Mouse (Mus musculus): ENCODE measurements around the gene Ppp1ca. TPM values are rescaled to one million over a fixed set of nuclear protein-coding genes. Genes with fewer than 3 reads are reported as not detected.

The Ppp1ca gene
- total and polyA plus RNA-seq, 3 experiments: 272 to 406 (median 313) TPM

GRCm38 (mm10) chr19:4197180-4197579, 5.3 kb downstream of the Ppp1ca start:
- TF ChIP-seq POLR2A (IDR thresholded peaks at IDR 0.05; ENCODE audit: insufficient read depth, low read depth, low read length): no peak
- TF ChIP-seq CTCF (IDR thresholded peaks at IDR 0.05): no peak
- no peak for TF ChIP-seq EP300 (IDR thresholded peaks at IDR 0.05; ENCODE audit: insufficient read depth, low read depth, low read length)
- intact Hi-C loops (cut with DNase I): no loop called here
- H3K4me3 ChIP-seq: no peak overlapping the region
- H3K27ac ChIP-seq: no peak overlapping the region
- H3K4me1 ChIP-seq (ENCODE audit: control insufficient read depth, insufficient read depth, low read length): peaks cover 14% of the 10 kb centered on the region
- no peak for DNase-seq
- peaks cover 12% of the 10 kb centered on the region for H3K36me3 ChIP-seq (ENCODE audit: control insufficient read depth, insufficient read depth, low read length)
- no peak overlapping the region for H3K9ac ChIP-seq (ENCODE audit: low read depth, low read length)
- no peaks in the 10 kb centered on the region for H3K27me3 ChIP-seq (ENCODE audit: control insufficient read depth, insufficient read depth, low read length)
- peaks cover 4% of the 10 kb centered on the region; the same call in 1 of the 2 replicates for H3K79me2 ChIP-seq (replicated peaks; ENCODE audit: control insufficient read depth, insufficient read depth, low read length)
- WGBS: 70% methylated on average over 3 of the region's 3 CpGs

GRCm38 (mm10) chr19:4201291-4201909, 9.5 kb downstream of the Ppp1ca start, which contains the start of gene Rad9a:
Rad9a (minus strand) TSS chr19:4201662.
- H3K4me3 ChIP-seq: peak within 1 kb of the TSS; percentile 76
- DNase-seq: peak; percentile 94 to 97
- no peak for TF ChIP-seq EP300 (IDR thresholded peaks at IDR 0.05; ENCODE audit: insufficient read depth, low read depth, low read length)
- peak; percentile 97 for TF ChIP-seq POLR2A (IDR thresholded peaks at IDR 0.05; ENCODE audit: insufficient read depth, low read depth, low read length)
- no peaks in the 10 kb centered on the region for H3K36me3 ChIP-seq (ENCODE audit: control insufficient read depth, insufficient read depth, low read length)
- H3K4me1 ChIP-seq (ENCODE audit: control insufficient read depth, insufficient read depth, low read length): peaks cover 13% of the 10 kb centered on the region
- no peaks in the 10 kb centered on the region for H3K27me3 ChIP-seq (ENCODE audit: control insufficient read depth, insufficient read depth, low read length)
- intact Hi-C loops (cut with DNase I): loop anchor here (1.0 to 5.0 kb wide), 3 partner anchors 9 to 104 kb away; partner anchors contain the start of genes Aip, Cdk2ap2, Pitpnm1 and Ppp1ca
- H3K27ac ChIP-seq: peak within 1 kb of the TSS; percentile 84
- H3K79me2 ChIP-seq (replicated peaks; ENCODE audit: control insufficient read depth, insufficient read depth, low read length): no peaks in the 10 kb centered on the region
- peak within 1 kb of the TSS; percentile 74 for H3K9ac ChIP-seq (ENCODE audit: low read depth, low read length)
- under 1% methylated on average over 34 of the region's 34 CpGs for WGBS

GRCm38 (mm10) chr19:4202149-4202548, 10.3 kb downstream of the Ppp1ca start:
- peak overlapping the region; percentile 84 for H3K27ac ChIP-seq
- intact Hi-C loops (cut with DNase I): loop anchor here (5.0 kb wide), 2 partner anchors 75 to 105 kb away; partner anchors contain the start of genes Aip, Cdk2ap2 and Pitpnm1
- no peak for DNase-seq
- H3K79me2 ChIP-seq (replicated peaks; ENCODE audit: control insufficient read depth, insufficient read depth, low read length): no peaks in the 10 kb centered on the region
- H3K4me3 ChIP-seq: peak overlapping the region; percentile 76
- peak overlapping the region; percentile 74; the same call in 1 of the 2 replicates for H3K9ac ChIP-seq (ENCODE audit: low read depth, low read length)
- H3K4me1 ChIP-seq (ENCODE audit: control insufficient read depth, insufficient read depth, low read length): peaks cover 10% of the 10 kb centered on the region
- TF ChIP-seq EP300 (IDR thresholded peaks at IDR 0.05; ENCODE audit: insufficient read depth, low read depth, low read length) (no peak), POLR2A (IDR thresholded peaks at IDR 0.05; ENCODE audit: insufficient read depth, low read depth, low read length) (no peak), CTCF (IDR thresholded peaks at IDR 0.05) (no peak)
- no peaks in the 10 kb centered on the region for H3K27me3 ChIP-seq (ENCODE audit: control insufficient read depth, insufficient read depth, low read length)
- no peaks in the 10 kb centered on the region for H3K36me3 ChIP-seq (ENCODE audit: control insufficient read depth, insufficient read depth, low read length)
- WGBS: 41% methylated on average over 7 of the region's 7 CpGs

- intact Hi-C loops (cut with DNase I): loop anchor here (5.0 kb wide), 2 partner anchors 76 to 106 kb away; partner anchors contain the start of genes Aip, Cdk2ap2 and Pitpnm1
- no peaks in the 10 kb centered on the region for H3K36me3 ChIP-seq (ENCODE audit: control insufficient read depth, insufficient read depth, low read length)
- no peaks in the 10 kb centered on the region for H3K79me2 ChIP-seq (replicated peaks; ENCODE audit: control insufficient read depth, insufficient read depth, low read length)
- peak overlapping the region; percentile 47 for H3K27ac ChIP-seq
- no peak overlapping the region for H3K4me3 ChIP-seq
- TF ChIP-seq CTCF (IDR thresholded peaks at IDR 0.05) (peak; percentile 35), POLR2A (IDR thresholded peaks at IDR 0.05; ENCODE audit: insufficient read depth, low read depth, low read length) (no peak), EP300 (IDR thresholded peaks at IDR 0.05; ENCODE audit: insufficient read depth, low read depth, low read length) (no peak)
- peaks cover 10% of the 10 kb centered on the region for H3K4me1 ChIP-seq (ENCODE audit: control insufficient read depth, insufficient read depth, low read length)
- no peaks in the 10 kb centered on the region for H3K27me3 ChIP-seq (ENCODE audit: control insufficient read depth, insufficient read depth, low read length)
- WGBS: 55% methylated on average over 3 of the region's 3 CpGs
- no peak overlapping the region for H3K9ac ChIP-seq (ENCODE audit: low read depth, low read length)
- DNase-seq: no peak
These were observed 11.3 kb downstream of the Ppp1ca start for GRCm38 (mm10) chr19:4203148-4203547.

GRCm38 (mm10) chr19:4203604-4204326, 11.9 kb downstream of the Ppp1ca start:
- intact Hi-C loops (cut with DNase I): loop anchor here (5.0 kb wide), 2 partner anchors 76 to 106 kb away; partner anchors contain the start of genes Aip, Cdk2ap2 and Pitpnm1
- TF ChIP-seq POLR2A (IDR thresholded peaks at IDR 0.05; ENCODE audit: insufficient read depth, low read depth, low read length) (0 out of 2 replicates have a peak, but pooled peaks have one; percentile 18), CTCF (IDR thresholded peaks at IDR 0.05) (no peak)
- Histone ChIP-seq H3K4me1 (ENCODE audit: control insufficient read depth, insufficient read depth, low read length) (peaks cover 10% of the 10 kb centered on the region), H3K4me3 (no peak overlapping the region), H3K36me3 (ENCODE audit: control insufficient read depth, insufficient read depth, low read length) (no peaks in the 10 kb centered on the region), H3K27ac (peak overlapping the region; percentile 61), H3K9ac (ENCODE audit: low read depth, low read length) (no peak overlapping the region), H3K27me3 (ENCODE audit: control insufficient read depth, insufficient read depth, low read length) (no peaks in the 10 kb centered on the region), H3K79me2 (replicated peaks; ENCODE audit: control insufficient read depth, insufficient read depth, low read length) (no peaks in the 10 kb centered on the region)
- no peak for DNase-seq
- 27% methylated on average over 13 of the region's 13 CpGs for WGBS

All from heart, adult 2 months (tissue).